Mouse (Mus musculus): ENCODE results near the gene Vezf1.

- TF ChIP-seq CTCF (IDR thresholded peaks at IDR 0.05; ENCODE audit: extremely low read depth, insufficient read depth, insufficient read length, insufficient replicate concordance) (no peak), POLR2A (IDR thresholded peaks at IDR 0.05; ENCODE audit: low read depth, low read length) (no peak)
Measured at GRCm38 (mm10) chr11:88098021-88098729, 30.1 kb downstream of the Vezf1 start, which contains the start of gene Cuedc1.
